Mouse (Mus musculus) ES-E14 (cell line): ENCODE measurements at regions not wholly inside any gene's neighbourhood (a gene's known extent, or its start where the extent isn't known, plus 50 kb on each side); places are given as distances from the start of the nearest gene placed in this dataset.

Experiments
- HCFC1 ChIP-seq: IDR thresholded peaks from 2 replicates; pipeline ENCODE4 v1.6.1; 2012; ENCODE audit warnings: low read length, inconsistent platforms, borderline replicate concordance; ENCODE audit not compliant: insufficient read depth
- ZC3H11A ChIP-seq: IDR thresholded peaks from 2 replicates; pipeline ENCODE4 v1.6.1; 2012; ENCODE audit warnings: low read depth, mild to moderate bottlenecking, inconsistent platforms, low read length, borderline replicate concordance

GRCm38 (mm10) chr4:131262909-131263308 is 318.7 kb downstream of the Matn1 start:
- TF ChIP-seq ZC3H11A = no peak
- TF ChIP-seq HCFC1 = no peak
